Mouse (Mus musculus) lung, postnatal 0 days (tissue): ENCODE measurements around the gene Lbx2. TPM values are rescaled to one million over a fixed set of nuclear protein-coding genes. Genes with fewer than 3 reads are reported as not detected.
A peak's percentile ranks its signal among the peaks of the same experiment; 100 is the strongest.

ENCODE experiments used
- ATAC-seq: fragments of 200-750 bp; cut with Nextera tagmentation; 2 replicates; pipeline ENCODE4 v1.8.0; 2017; ENCODE audit warnings: moderate library complexity
- DNase-seq: peaks from one replicate; pipeline ENCODE4 v3.0.0-alpha.2; 2016; ENCODE audit warnings: low spot score
- H3K27ac ChIP-seq: fragments of 300-500 bp; sonication (generic); 2 replicates; pipeline ENCODE4 v1.5.1; 2014; ENCODE audit warnings: antibody characterized with exemption, mild to moderate bottlenecking, low read length, mixed read lengths
- H3K27me3 ChIP-seq: fragments of 300-500 bp; sonication (generic); replicated peaks from 2 replicates; pipeline ENCODE4 v1.6.1; 2014; ENCODE audit warnings: low read length, mixed read lengths; ENCODE audit not compliant: insufficient read depth
- H3K36me3 ChIP-seq: fragments of 300-500 bp; sonication (generic); 2 replicates; pipeline ENCODE4 v1.6.1; 2014; ENCODE audit warnings: low read length, mixed read lengths; ENCODE audit not compliant: insufficient read depth
- H3K4me1 ChIP-seq: fragments of 300-500 bp; sonication (generic); 2 replicates; pipeline ENCODE4 v1.6.1; 2014; ENCODE audit warnings: antibody characterized with exemption, low read depth, low read length, mixed read lengths; ENCODE audit not compliant: insufficient read depth
- H3K4me2 ChIP-seq: fragments of 300-500 bp; sonication (generic); replicated peaks from 2 replicates; pipeline ENCODE4 v1.6.1; 2014; ENCODE audit warnings: low read depth, mild to moderate bottlenecking, low read length, moderate library complexity, mixed read lengths
- H3K4me3 ChIP-seq: fragments of 300-500 bp; sonication (generic); 2 replicates; pipeline ENCODE4 v1.5.1; 2014; ENCODE audit warnings: low read depth, low read length
- H3K9ac ChIP-seq: fragments of 300-500 bp; sonication (generic); replicated peaks from 2 replicates; pipeline ENCODE4 v1.6.1; 2014; ENCODE audit warnings: low read depth, mild to moderate bottlenecking
- H3K9me3 ChIP-seq: fragments of 300-500 bp; sonication (generic); 2 replicates; pipeline ENCODE4 v1.6.1; 2016; ENCODE audit warnings: low read length, mixed read lengths
- CTCF ChIP-seq: IDR thresholded peaks from 2 replicates; pipeline ENCODE4 v1.5.1; 2016; ENCODE audit warnings: antibody characterized with exemption, mild to moderate bottlenecking
- EP300 ChIP-seq: IDR thresholded peaks from 2 replicates; pipeline ENCODE4 v1.6.1; 2016; ENCODE audit warnings: antibody characterized with exemption, mild to moderate bottlenecking, control low read depth
- WGBS: fragments of 180-500 bp; shearing (Covaris S2); extraction: QIAGEN DNeasy Blood & Tissue Kit; methylation state at CpG from one replicate; pipeline ENCODE4 v1.1.7; 2014; 5-methylcytosine and 5-hydroxymethylcytosine counted together
- polyA plus RNA-seq: library from polyadenylated mRNA; unstranded; fragments of >200 nt; fragmentation: Nextera tagmentation; extraction: Ambion mirVana; gene quantifications from 2 replicates; pipeline ENCODE4 v1.2.1, GENCODE M21; 2015

The Lbx2 gene
- 1.9 and 3.4 TPM in 2 replicates for polyA plus RNA-seq

DNA sequence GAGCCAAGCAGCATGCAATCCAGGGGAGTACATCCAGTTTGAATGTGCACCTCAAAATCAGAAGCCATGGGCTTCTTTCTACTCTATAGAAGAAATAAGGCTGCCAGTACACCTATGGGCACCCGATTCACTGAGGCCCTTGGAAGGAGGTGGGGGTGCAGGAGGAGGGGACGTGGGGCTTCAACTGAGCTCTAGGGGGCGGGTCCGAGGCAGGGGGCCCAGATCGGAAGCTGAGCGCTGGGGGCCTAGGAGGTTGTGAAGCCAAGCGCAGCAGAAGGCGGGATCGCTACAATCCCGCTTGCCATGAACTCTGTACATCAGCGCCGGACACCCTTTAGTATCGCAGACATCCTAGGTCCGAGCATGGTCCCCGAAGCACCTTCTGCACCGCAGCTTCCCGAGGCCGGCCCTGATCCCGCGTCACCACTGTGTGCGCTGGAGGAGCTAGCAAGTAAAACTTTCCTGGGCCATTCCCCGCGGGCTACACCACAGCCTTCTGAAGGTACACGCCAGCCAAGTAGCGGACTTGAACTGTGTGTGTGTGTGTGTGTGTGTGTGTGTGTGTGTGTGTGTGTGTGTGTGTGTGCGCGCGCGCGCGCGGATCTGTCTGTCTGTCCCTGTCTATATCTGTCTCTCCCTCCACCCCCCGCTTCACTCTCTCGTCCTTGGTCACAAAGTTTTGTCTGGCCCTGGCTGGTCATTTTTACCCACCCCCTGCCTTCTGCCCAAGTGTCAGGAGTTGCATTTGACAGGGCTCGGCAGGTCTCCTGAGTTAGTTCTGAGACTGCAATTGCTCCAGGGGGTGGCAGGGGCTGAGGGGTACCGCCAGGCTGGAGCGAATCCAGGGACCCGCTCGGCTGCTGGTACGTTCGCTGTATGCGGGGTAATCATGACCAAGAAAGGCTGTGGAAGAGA is at the start of gene Lbx2:
Gene Lbx2 (plus strand): TSS at position 247 of the 915 bp plus-strand sequence.
- 3% methylated on average over 35 of the region's 42 CpGs for WGBS
- Histone ChIP-seq H3K27me3 (peaks cover 28% of the 10 kb centered on the region; the same call in 1 of the 2 replicates), H3K27ac (no peak within 1 kb of the TSS), H3K4me1 (peaks cover 5% of the 10 kb centered on the region), H3K4me2 (peak within 1 kb of the TSS; percentile 50), H3K4me3 (peak within 1 kb of the TSS; percentile 16; the same call in 1 of the 2 replicates), H3K36me3 (no peaks in the 10 kb centered on the region), H3K9me3 (no peaks in the 10 kb centered on the region), H3K9ac (no peak within 1 kb of the TSS)
- ATAC-seq (no peak), DNase-seq (no peak)
- no peak for TF ChIP-seq CTCF
- no peak for TF ChIP-seq EP300

GRCm38 (mm10) chr6:83037188-83037587 is 49.0 kb upstream of the Lbx2 start:
- Histone ChIP-seq H3K36me3 (no peaks in the 10 kb centered on the region), H3K27me3 (no peaks in the 10 kb centered on the region), H3K4me2 (no peak overlapping the region), H3K9me3 (no peaks in the 10 kb centered on the region), H3K4me1 (peaks cover 7% of the 10 kb centered on the region), H3K27ac (no peak overlapping the region), H3K9ac (no peak overlapping the region), H3K4me3 (no peak overlapping the region)
- TF ChIP-seq CTCF (no peak), EP300 (no peak)
- no peak for DNase-seq
- ATAC-seq = no peak
- 60% methylated on average over 8 of the region's 8 CpGs for WGBS

DNA sequence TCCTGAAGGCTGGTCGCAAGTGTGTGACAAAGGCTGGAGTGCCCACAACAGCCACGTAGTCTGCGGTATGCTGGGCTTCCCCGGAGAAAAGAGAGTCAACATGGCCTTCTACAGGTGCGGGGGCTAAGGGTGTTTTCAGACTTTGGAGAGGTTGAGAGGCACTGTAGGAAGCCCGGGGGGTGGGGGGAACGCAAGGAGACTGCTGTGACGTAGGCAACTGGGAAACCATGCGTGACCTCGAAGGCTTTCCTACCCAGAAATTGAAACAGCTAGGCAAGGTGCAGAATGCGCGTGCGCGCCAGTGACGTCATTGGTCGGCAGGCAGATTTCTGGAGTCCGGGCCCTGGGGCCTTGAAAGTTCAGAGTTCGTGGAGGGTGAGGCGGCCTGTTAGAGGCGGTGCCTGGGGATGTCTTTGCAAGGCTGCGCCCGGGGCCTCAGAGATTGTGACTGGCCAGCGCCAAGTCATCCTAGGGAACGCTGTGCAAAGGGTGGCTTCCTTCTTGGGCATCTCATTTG is 47.6 kb upstream of the Lbx2 start:
- Histone ChIP-seq H3K4me3 (0 out of 2 replicates have a peak overlapping the region, but pooled peaks have one; percentile 18), H3K4me1 (peaks cover 3% of the 10 kb centered on the region), H3K9me3 (no peaks in the 10 kb centered on the region), H3K9ac (no peak overlapping the region), H3K36me3 (no peaks in the 10 kb centered on the region), H3K4me2 (peak overlapping the region; percentile 49), H3K27me3 (no peaks in the 10 kb centered on the region), H3K27ac (no peak overlapping the region)
- ATAC-seq (peak; percentile 82), DNase-seq (peak; percentile 91)
- WGBS = 17% methylated on average over 24 of the region's 24 CpGs
- TF ChIP-seq EP300 (no peak), CTCF (no peak)

GRCm38 (mm10) chr6:83040601-83041000 is 45.6 kb upstream of the Lbx2 start:
- H3K27me3 ChIP-seq = no peaks in the 10 kb centered on the region

GRCm38 (mm10) chr6:83043561-83043960 is 42.6 kb upstream of the Lbx2 start:
- DNase-seq (no peak), ATAC-seq (no peak)
- no peak for TF ChIP-seq CTCF
- no peak for TF ChIP-seq EP300
- no peak overlapping the region for H3K27ac ChIP-seq
- H3K4me2 ChIP-seq = no peak overlapping the region
- no peak overlapping the region for H3K9ac ChIP-seq
- H3K4me1 ChIP-seq = no peaks in the 10 kb centered on the region
- no peaks in the 10 kb centered on the region for H3K27me3 ChIP-seq
- 53% methylated on average over 6 of the region's 6 CpGs for WGBS
- H3K36me3 ChIP-seq = no peaks in the 10 kb centered on the region
- H3K4me3 ChIP-seq = no peak overlapping the region
- no peaks in the 10 kb centered on the region for H3K9me3 ChIP-seq

More at GRCm38 (mm10) chr6:83040601-83041000, 45.6 kb upstream of the Lbx2 start:
- H3K4me2 ChIP-seq = no peak overlapping the region
- H3K4me1 ChIP-seq = no peaks in the 10 kb centered on the region; the same call in 1 of the 2 replicates
- DNase-seq = no peak
- TF ChIP-seq CTCF (no peak), EP300 (no peak)
- no peak overlapping the region for H3K4me3 ChIP-seq
- no peak overlapping the region for H3K27ac ChIP-seq
- no peaks in the 10 kb centered on the region for H3K9me3 ChIP-seq
- no peak overlapping the region for H3K9ac ChIP-seq
- H3K36me3 ChIP-seq = no peaks in the 10 kb centered on the region
- ATAC-seq = no peak
- WGBS = 73% methylated on average over 5 of the region's 5 CpGs

DNA sequence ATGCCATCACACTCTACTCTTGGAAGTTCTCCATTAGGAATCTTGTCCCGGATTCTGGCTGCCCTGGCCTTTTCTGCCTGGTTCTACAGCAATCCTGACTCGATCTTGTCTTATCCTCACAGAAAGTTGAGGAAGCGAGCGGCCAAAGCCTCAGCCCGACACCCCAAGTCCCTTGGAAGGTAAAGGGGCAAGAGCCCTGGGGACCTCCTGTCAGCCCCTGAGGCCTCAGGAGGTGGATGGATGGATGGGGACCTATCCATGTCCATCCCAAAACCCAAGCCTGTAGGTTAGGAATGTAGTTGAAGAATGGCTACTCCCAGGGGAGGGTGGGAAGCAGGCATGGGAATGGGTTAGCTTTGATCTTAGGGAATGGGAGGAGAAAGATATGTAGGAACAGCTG is 42.2 kb upstream of the Lbx2 start:
- H3K36me3 ChIP-seq = no peaks in the 10 kb centered on the region
- 83% methylated on average over 5 of the region's 5 CpGs for WGBS
- no peaks in the 10 kb centered on the region for H3K4me1 ChIP-seq
- H3K27ac ChIP-seq = no peak overlapping the region
- no peak overlapping the region for H3K9ac ChIP-seq
- H3K4me3 ChIP-seq = no peak overlapping the region
- DNase-seq (no peak), ATAC-seq (no peak)
- TF ChIP-seq EP300 (no peak), CTCF (no peak)
- H3K4me2 ChIP-seq = no peak overlapping the region
- no peaks in the 10 kb centered on the region for H3K27me3 ChIP-seq
- H3K9me3 ChIP-seq = no peaks in the 10 kb centered on the region
